Mouse (Mus musculus): ENCODE data around the gene Myl7. TPM values are rescaled to one million over a fixed set of nuclear protein-coding genes. Genes with fewer than 3 reads are reported as not detected.

Gene Myl7
- polyA plus RNA-seq, 1 experiment from 2014 or later = 9.9 TPM

DNA sequence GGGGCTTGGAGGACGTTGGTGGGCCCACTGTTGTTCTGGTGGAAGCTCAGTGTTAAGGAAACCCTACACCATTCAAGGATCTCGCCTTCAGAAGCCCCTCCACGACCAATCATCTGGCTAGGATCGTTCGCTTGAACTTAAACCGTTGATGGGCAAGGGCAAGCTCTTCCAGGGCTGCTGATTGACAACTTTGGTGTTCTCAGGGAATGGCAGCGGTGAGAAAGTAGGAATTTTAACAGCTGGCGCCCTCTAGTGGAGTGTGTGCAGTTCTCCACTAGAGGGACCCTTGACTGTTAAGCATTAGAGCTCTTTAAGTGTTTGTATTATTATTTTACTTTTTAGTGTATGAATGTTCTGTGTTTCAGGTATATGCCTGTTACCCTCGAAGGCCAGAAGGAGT lies 12.4 kb downstream of the Myl7 start:
- H3K4me3 ChIP-seq (replicated peaks) = no peak overlapping the region
- H3K9ac ChIP-seq = no peak overlapping the region
- WGBS (ENCODE audit: insufficient replicate concordance) = 15% methylated on average over 9 of the region's 9 CpGs
- H3K4me1 ChIP-seq (replicated peaks) = peaks cover 11% of the 10 kb centered on the region; the same call in 1 of the 2 replicates
- H3K27me3 ChIP-seq = no peaks in the 10 kb centered on the region
- ATAC-seq (ENCODE audit: low read depth) (no peak), DNase-seq (peak; percentile 34)
- H3K27ac ChIP-seq = no peak overlapping the region
- no peak overlapping the region for H3K4me2 ChIP-seq
- no peaks in the 10 kb centered on the region for H3K9me3 ChIP-seq (replicated peaks)
- H3K36me3 ChIP-seq = no peaks in the 10 kb centered on the region

DNA sequence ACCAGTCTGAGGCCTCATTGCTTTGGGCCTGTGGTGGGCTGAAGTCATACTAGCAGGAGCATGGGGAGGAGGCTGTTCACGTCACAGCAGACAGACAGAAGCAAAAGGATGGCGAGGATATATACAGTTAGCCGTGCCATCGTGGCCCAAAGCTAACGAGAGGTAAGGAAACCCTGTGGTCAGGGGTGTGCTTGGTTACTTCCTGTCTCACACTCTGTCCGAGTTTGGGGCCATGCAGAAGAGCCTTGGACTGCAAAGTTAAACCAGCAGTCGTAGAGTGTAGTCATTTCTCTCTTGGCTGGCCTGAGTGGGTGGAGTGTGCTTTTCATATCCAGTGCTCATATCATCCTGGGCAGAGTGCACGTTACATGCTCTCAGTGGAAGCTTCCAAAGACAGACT lies 16.1 kb downstream of the Myl7 start:
- H3K9me3 ChIP-seq (replicated peaks) = no peaks in the 10 kb centered on the region
- no peak overlapping the region for H3K9ac ChIP-seq
- no peak overlapping the region for H3K27ac ChIP-seq
- no peaks in the 10 kb centered on the region for H3K27me3 ChIP-seq
- H3K4me1 ChIP-seq (replicated peaks) = peaks cover 24% of the 10 kb centered on the region
- WGBS (ENCODE audit: insufficient replicate concordance) = 23% methylated on average over 8 of the region's 8 CpGs
- no peak overlapping the region for H3K4me3 ChIP-seq (replicated peaks)
- no peak overlapping the region for H3K4me2 ChIP-seq
- no peak for DNase-seq
- no peak for ATAC-seq (ENCODE audit: low read depth)
- no peaks in the 10 kb centered on the region for H3K36me3 ChIP-seq

DNA sequence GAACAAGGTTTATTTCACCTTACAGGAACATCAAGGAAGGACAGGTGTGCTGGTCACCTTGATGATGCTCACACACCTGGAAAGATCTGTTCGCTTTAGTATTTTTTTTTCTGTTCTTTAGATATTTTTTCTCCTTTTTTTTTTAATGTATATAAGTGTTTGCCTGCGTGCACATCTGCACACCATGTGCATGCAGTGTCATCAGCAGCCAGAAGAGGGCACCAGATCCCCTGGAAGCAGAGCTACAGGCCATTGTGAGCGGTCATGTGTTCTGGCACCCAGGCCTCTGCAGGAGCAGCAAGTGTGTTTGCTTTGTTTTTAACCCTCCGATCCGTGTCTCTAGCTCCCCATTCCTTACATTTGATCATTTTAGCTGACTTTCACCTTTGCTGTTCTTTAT lies 18.7 kb downstream of the Myl7 start:
- Histone ChIP-seq H3K36me3 (peaks cover 18% of the 10 kb centered on the region), H3K4me3 (replicated peaks) (no peak overlapping the region), H3K27ac (no peak overlapping the region), H3K4me2 (no peak overlapping the region), H3K4me1 (replicated peaks) (peaks cover 43% of the 10 kb centered on the region), H3K9ac (no peak overlapping the region), H3K27me3 (no peaks in the 10 kb centered on the region), H3K9me3 (replicated peaks) (no peaks in the 10 kb centered on the region)
- ATAC-seq (ENCODE audit: low read depth) (no peak), DNase-seq (peak; percentile 57)
- WGBS (ENCODE audit: insufficient replicate concordance) = 52% methylated on average over 5 of the region's 5 CpGs

DNA sequence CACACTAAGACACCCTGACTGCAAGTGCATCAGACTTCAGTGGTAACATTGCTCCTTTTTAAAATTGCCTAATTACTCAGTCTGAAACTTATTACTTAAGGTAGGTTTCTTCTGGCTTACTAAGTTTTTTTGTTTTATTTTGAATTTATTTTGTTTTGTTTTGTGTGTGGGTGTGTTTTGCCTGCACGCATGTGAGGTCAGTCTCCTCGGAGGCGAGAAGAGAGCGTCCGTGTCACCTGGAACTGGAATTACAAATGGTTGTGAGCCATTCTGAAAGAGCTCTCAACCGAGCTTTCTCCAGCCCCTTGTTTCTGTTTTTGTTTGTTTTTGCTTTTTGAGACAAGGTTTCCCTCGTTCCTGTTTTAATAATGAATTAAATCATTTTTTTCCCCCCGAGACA lies 19.9 kb downstream of the Myl7 start:
- WGBS (ENCODE audit: insufficient replicate concordance) = 50% methylated on average over 8 of the region's 8 CpGs
- DNase-seq (no peak), ATAC-seq (ENCODE audit: low read depth) (no peak; the same call in 1 of the 2 replicates)
- Histone ChIP-seq H3K27me3 (no peaks in the 10 kb centered on the region), H3K27ac (peak overlapping the region; percentile 74), H3K4me3 (replicated peaks) (peak overlapping the region; percentile 47), H3K9me3 (replicated peaks) (no peaks in the 10 kb centered on the region), H3K4me2 (peak overlapping the region; percentile 67), H3K9ac (peak overlapping the region; percentile 64), H3K4me1 (replicated peaks) (peaks cover 43% of the 10 kb centered on the region), H3K36me3 (peaks cover 31% of the 10 kb centered on the region)

DNA sequence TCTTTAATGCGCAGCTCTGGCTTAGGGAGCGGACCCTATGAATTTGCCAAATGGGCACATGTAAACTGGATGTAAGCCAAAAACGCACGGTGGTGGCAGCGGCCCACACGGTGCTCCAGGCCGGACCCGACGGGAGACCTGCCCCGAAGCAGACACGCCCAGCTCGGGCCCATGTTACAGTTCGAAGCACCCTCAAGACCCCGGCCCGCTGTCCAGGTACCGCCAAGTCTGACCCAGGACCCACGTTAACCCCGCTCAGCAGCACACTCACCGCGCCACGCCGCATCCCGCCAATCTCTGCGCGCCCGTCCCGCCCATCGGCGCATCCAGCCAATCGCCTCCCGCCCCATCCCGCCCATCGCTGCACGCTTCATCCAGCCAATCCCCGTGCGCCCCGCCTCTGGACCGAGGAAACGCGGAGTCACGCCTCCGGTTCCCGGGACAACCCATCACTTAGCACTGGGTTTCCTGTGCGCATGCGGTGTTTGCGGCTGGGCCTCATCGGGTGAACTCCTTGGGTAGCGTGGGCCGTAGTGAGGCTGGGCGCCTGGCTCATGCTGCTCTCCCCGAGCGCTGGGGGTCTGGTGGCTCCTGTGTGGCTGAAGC lies 20.6 kb downstream of the Myl7 start, which contains the start of gene Pold2:
Gene Pold2, minus strand, starts transcription at position 372 of the 606 bp plus-strand sequence.
- H3K4me2 ChIP-seq = peak within 1 kb of the TSS; percentile 93
- peak; percentile 97 for DNase-seq
- H3K9ac ChIP-seq = peak within 1 kb of the TSS; percentile 83
- no peaks in the 10 kb centered on the region for H3K27me3 ChIP-seq
- under 1% methylated on average over 52 of the region's 52 CpGs for WGBS (ENCODE audit: insufficient replicate concordance)
- H3K36me3 ChIP-seq = peaks cover 37% of the 10 kb centered on the region
- H3K27ac ChIP-seq = peak within 1 kb of the TSS; percentile 74
- peaks cover 43% of the 10 kb centered on the region for H3K4me1 ChIP-seq (replicated peaks)
- no peaks in the 10 kb centered on the region for H3K9me3 ChIP-seq (replicated peaks)
- peak within 1 kb of the TSS; percentile 76 for H3K4me3 ChIP-seq (replicated peaks)
- ATAC-seq (ENCODE audit: low read depth) = peak; percentile 98

DNA sequence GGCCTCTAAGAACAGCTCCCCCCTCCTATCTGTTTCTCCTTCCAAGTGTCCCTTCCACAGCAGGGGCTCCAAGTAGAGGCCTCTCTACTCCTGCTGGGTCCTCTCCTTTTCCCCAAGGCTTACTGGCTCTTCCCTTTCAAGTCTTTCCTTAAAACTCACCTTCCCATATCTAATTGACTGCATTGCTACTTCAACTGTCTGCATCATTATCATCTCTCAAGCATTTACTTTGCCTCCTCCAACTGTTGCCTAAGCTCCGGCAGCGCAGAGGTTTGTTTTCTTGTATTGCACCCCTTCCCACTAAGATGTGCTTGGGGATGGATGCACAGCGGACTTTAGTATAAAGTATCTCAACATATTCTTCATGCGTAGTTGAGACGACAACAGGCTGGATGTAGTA lies 21.2 kb downstream of the Myl7 start:
- Histone ChIP-seq H3K4me1 (replicated peaks) (peaks cover 40% of the 10 kb centered on the region), H3K4me2 (peak overlapping the region; percentile 93), H3K27ac (peak overlapping the region; percentile 64), H3K27me3 (no peaks in the 10 kb centered on the region), H3K36me3 (peaks cover 43% of the 10 kb centered on the region), H3K4me3 (replicated peaks) (peak overlapping the region; percentile 76), H3K9me3 (replicated peaks) (no peaks in the 10 kb centered on the region), H3K9ac (peak overlapping the region; percentile 83)
- DNase-seq (no peak), ATAC-seq (ENCODE audit: low read depth) (no peak)
- WGBS (ENCODE audit: insufficient replicate concordance) = under 1% methylated on average over 5 of the region's 5 CpGs

DNA sequence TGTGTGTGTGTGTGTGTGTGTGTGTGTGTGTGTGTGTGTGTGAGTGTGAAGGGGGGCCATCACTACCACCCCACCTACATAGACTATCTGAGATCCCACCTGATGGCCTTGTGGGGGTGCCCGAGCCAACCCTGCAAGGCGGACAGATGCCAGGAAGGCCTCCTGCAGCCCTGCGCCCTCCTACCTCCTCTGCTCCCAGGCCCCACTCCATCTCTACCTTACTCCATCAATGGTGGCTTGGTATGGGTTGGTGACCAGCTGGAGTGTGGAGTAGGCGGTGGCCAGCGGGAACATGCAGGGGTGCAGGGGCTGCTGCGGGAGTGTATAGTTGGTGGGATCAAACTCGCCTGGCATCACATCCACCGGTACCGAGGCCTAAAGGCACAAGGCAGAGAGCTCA lies 25.4 kb downstream of the Myl7 start:
- 90% methylated on average over 9 of the region's 9 CpGs for WGBS (ENCODE audit: insufficient replicate concordance)
- H3K4me3 ChIP-seq (replicated peaks) = no peak overlapping the region
- H3K9me3 ChIP-seq (replicated peaks) = no peaks in the 10 kb centered on the region
- peaks cover 22% of the 10 kb centered on the region for H3K4me1 ChIP-seq (replicated peaks)
- no peak overlapping the region for H3K27ac ChIP-seq
- peaks cover 79% of the 10 kb centered on the region for H3K36me3 ChIP-seq
- DNase-seq = no peak
- H3K9ac ChIP-seq = no peak overlapping the region
- H3K4me2 ChIP-seq = no peak overlapping the region
- ATAC-seq (ENCODE audit: low read depth) = no peak
- no peaks in the 10 kb centered on the region for H3K27me3 ChIP-seq

DNA sequence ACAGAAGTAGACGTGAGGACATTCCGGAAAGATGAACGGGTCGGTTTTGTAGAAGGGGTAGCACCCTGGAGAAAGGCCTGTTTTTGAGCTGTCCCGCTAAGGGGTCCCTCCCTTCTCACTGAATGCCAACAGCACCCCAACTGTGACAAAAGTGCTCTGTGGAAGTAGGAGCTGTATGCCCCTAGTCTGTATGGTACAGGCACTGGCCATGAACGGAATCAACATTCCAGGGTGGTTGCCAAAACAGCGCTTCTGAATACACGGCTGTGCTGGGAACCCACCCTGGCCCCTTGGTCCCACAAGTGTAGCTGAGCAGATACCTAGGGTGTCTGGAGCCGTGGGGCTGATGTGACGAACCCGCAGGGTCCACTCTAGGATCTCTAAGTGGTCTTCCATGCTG lies 25.9 kb downstream of the Myl7 start:
- Histone ChIP-seq H3K4me1 (replicated peaks) (peaks cover 20% of the 10 kb centered on the region), H3K27me3 (no peaks in the 10 kb centered on the region), H3K36me3 (peaks cover 79% of the 10 kb centered on the region), H3K4me2 (no peak overlapping the region), H3K4me3 (replicated peaks) (no peak overlapping the region), H3K9ac (no peak overlapping the region), H3K27ac (no peak overlapping the region), H3K9me3 (replicated peaks) (no peaks in the 10 kb centered on the region)
- 87% methylated on average over 11 of the region's 11 CpGs for WGBS (ENCODE audit: insufficient replicate concordance)
- DNase-seq (no peak), ATAC-seq (ENCODE audit: low read depth) (no peak)

DNA sequence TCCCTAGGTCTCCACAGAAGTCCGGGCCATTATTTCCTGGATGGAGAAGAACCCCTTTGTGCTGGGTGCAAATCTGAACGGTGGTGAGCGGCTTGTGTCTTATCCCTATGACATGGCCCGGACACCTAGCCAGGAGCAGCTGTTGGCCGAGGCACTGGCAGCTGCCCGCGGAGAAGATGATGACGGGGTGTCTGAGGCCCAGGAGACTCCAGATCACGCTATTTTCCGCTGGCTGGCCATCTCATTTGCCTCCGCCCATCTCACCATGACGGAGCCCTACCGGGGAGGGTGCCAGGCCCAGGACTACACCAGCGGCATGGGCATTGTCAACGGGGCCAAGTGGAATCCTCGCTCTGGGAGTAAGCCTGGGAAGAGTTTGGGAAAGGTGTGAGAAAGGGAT lies 28.5 kb downstream of the Myl7 start:
- Histone ChIP-seq H3K4me3 (replicated peaks) (no peak overlapping the region), H3K4me1 (replicated peaks) (no peaks in the 10 kb centered on the region), H3K9ac (no peak overlapping the region), H3K9me3 (replicated peaks) (no peaks in the 10 kb centered on the region), H3K27me3 (no peaks in the 10 kb centered on the region; the same call in 1 of the 2 replicates), H3K36me3 (peaks cover 63% of the 10 kb centered on the region), H3K27ac (no peak overlapping the region), H3K4me2 (no peak overlapping the region)
- WGBS (ENCODE audit: insufficient replicate concordance) = 81% methylated on average over 16 of the region's 16 CpGs
- ATAC-seq (ENCODE audit: low read depth) (no peak), DNase-seq (no peak)

DNA sequence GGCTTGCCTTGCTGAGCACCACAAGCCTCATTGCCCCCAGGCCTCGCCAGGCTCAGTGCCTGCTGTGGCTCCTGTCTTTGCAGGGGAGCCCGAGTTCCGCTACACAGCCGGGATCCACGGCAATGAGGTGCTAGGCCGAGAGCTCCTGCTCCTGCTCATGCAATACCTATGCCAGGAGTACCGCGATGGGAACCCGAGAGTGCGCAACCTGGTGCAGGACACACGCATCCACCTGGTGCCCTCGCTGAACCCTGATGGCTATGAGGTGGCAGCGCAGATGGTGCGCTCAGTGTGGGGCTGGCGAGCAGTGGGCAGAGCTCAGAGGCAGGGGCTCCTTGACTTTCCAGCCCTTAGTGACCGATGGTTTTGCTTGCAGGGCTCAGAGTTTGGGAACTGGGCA lies 29.3 kb downstream of the Myl7 start:
- H3K27ac ChIP-seq = no peak overlapping the region
- no peaks in the 10 kb centered on the region for H3K9me3 ChIP-seq (replicated peaks)
- no peak for DNase-seq
- H3K9ac ChIP-seq = no peak overlapping the region
- 85% methylated on average over 16 of the region's 16 CpGs for WGBS (ENCODE audit: insufficient replicate concordance)
- peaks cover under 1% of the 10 kb centered on the region; the same call in 1 of the 2 replicates for H3K27me3 ChIP-seq
- H3K4me3 ChIP-seq (replicated peaks) = no peak overlapping the region
- no peaks in the 10 kb centered on the region for H3K4me1 ChIP-seq (replicated peaks)
- no peak for ATAC-seq (ENCODE audit: low read depth)
- no peak overlapping the region for H3K4me2 ChIP-seq
- peaks cover 55% of the 10 kb centered on the region for H3K36me3 ChIP-seq

DNA sequence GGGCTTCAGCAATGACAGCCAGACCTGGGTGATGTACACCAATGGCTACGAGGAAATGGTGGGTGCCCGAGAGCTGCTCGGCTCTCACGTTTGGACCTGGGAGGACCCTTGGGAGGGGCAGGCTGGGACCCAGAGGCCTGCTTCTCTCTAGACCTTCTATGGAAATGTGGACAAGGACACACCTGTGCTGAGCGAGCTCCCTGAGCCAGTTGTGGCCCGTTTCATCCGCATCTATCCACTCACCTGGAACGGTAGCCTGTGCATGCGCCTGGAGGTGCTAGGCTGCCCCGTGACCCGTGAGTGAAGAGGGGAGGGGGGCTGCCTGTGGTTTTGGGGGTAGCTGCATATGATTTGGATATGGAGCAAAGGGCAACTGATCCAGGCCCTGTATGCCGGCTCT lies 30.3 kb downstream of the Myl7 start:
- Histone ChIP-seq H3K9ac (no peak overlapping the region), H3K4me1 (replicated peaks) (no peaks in the 10 kb centered on the region), H3K4me3 (replicated peaks) (no peak overlapping the region), H3K9me3 (replicated peaks) (no peaks in the 10 kb centered on the region), H3K4me2 (no peak overlapping the region), H3K36me3 (peaks cover 45% of the 10 kb centered on the region), H3K27me3 (peaks cover 11% of the 10 kb centered on the region), H3K27ac (no peak overlapping the region)
- ATAC-seq (ENCODE audit: low read depth) (no peak), DNase-seq (no peak)
- 74% methylated on average over 12 of the region's 12 CpGs for WGBS (ENCODE audit: insufficient replicate concordance)

DNA sequence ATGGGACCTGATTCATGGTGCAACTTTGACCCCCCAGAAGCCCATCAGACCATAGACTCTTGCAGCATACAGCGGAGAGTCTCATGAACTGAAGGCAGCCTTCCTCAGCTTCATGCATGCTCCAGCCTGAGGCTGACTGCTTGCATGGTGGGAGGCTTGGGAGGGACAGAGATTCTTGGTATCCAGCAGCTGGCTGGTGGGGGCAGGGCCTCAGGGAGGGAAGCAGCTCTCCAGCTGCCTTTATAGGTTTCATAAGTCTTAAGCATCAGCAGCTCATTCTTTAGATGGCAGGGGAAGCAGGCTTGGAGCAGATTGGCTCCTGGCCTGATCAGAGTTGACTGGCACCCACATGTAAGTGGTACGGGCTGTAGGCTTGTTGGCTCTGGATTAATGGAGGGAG lies 31.4 kb downstream of the Myl7 start:
- Histone ChIP-seq H3K27me3 (peaks cover 22% of the 10 kb centered on the region), H3K4me1 (replicated peaks) (no peaks in the 10 kb centered on the region), H3K9ac (no peak overlapping the region), H3K4me3 (replicated peaks) (no peak overlapping the region), H3K36me3 (peaks cover 34% of the 10 kb centered on the region), H3K27ac (no peak overlapping the region), H3K9me3 (replicated peaks) (no peaks in the 10 kb centered on the region), H3K4me2 (no peak overlapping the region)
- DNase-seq (no peak), ATAC-seq (ENCODE audit: low read depth) (no peak)
- 94% methylated on average over 2 of the region's 2 CpGs for WGBS (ENCODE audit: insufficient replicate concordance)

Measured in liver, embryonic 13.5 days (tissue).